Mouse (Mus musculus): ENCODE measurements around the gene Kcnh3. TPM values are rescaled to one million over a fixed set of nuclear protein-coding genes. Genes with fewer than 3 reads are reported as not detected.

The Kcnh3 gene
- total RNA-seq, 2 experiments from 2014 or later, result 0.12 to 0.68 TPM

DNA sequence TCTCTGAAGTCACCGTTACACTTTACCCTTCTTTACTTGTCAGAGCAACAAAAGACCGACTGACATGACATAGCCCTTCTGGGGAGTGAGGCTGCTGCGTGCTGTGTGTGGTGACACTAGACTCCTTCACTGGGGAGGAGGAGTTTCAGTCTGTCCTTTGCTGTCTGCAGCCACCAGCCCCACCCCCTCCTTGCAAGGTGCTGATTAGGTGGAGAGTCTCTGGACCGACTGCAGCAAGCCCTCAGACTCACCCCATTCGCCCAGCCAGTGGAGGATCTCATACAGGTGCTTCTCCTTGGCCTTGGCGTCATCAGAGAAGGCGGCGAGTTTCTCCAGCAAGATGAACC, 60.5 kb downstream of the Kcnh3 start:
- DNase-seq, result no peak

DNA sequence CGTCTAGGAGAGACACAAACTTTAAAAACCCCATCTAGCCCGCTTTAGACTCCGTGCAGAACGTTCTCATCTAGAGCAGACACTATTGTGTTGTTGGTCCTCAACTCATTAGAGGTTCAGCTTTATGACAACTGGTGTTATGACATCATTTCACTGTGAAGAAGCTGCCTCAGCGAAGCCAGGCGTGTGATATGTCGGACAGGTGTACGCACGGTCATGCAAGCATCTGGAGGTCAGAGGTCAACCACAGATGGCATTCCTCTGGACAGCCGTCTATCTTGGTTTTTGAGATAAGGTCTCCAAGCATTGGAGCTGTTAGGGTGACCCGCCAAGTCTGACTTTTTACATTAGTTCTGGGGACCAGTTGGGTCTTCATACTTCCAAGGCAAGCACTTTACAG, 65.9 kb downstream of the Kcnh3 start:
- no peak for DNase-seq

Other genes starting within 250 kb of the Kcnh3 start
- gene Tuba1c, start 195.0 kb upstream of the Kcnh3 start, total RNA-seq (2021), result 10 to 100 TPM; 31.9 to 39.8 TPM
- 1 to 10 TPM; 1.7 to 2.0 TPM for gene Prph, start 169.7 kb upstream of the Kcnh3 start, total RNA-seq (2021)
- 1 to 10 TPM; 2.5 to 4.6 TPM for gene Troap, start 150.3 kb upstream of the Kcnh3 start, total RNA-seq (2021)
- gene C1ql4, start 137.0 kb upstream of the Kcnh3 start, total RNA-seq (2021), result not detected
- under 1 TPM in 1 of 2 experiments, not detected in 1; 0.50 TPM for gene Dnajc22, start 131.7 kb upstream of the Kcnh3 start, total RNA-seq (2021)
- gene Spats2, start 98.9 kb upstream of the Kcnh3 start, total RNA-seq (2021), result 10 to 100 TPM; 12.3 to 14.5 TPM
- gene Mcrs1, start 27.1 kb downstream of the Kcnh3 start, total RNA-seq (2021), result 10 to 100 TPM; 41.0 to 44.7 TPM
- 10 to 100 TPM; 23.3 to 28.8 TPM for gene Prpf40b, start 70.2 kb downstream of the Kcnh3 start, total RNA-seq (2021)
- gene Fam186b, start 71.0 kb downstream of the Kcnh3 start, total RNA-seq (2021), result not detected
- gene Fmnl3, start 145.6 kb downstream of the Kcnh3 start, total RNA-seq (2021), result 10 to 100 TPM; 17.6 to 26.2 TPM
- gene Tmbim6, start 168.0 kb downstream of the Kcnh3 start, total RNA-seq (2021), result 100 to 1,000 TPM; 189 to 194 TPM
- 10 to 100 TPM; 12.3 to 21.0 TPM for gene Nckap5l, start 232.9 kb downstream of the Kcnh3 start, total RNA-seq (2021)
- gene Bcdin3d, start 249.9 kb downstream of the Kcnh3 start, total RNA-seq (2021), result 1 to 10 TPM; 5.3 TPM

Data from gastrocnemius, postnatal 10 days (tissue).